Mouse (Mus musculus) adipocyte (in vitro differentiated cells): Measurements from ENCODE around the gene Plekhm3.
A peak's percentile ranks its signal among the peaks of the same experiment; 100 is the strongest.

Experiments
- DNase-seq: peaks from one replicate; pipeline ENCODE4 v3.0.0-alpha.2; 2016; ENCODE audit warnings: low spot score

Plekhm3 gene

DNA sequence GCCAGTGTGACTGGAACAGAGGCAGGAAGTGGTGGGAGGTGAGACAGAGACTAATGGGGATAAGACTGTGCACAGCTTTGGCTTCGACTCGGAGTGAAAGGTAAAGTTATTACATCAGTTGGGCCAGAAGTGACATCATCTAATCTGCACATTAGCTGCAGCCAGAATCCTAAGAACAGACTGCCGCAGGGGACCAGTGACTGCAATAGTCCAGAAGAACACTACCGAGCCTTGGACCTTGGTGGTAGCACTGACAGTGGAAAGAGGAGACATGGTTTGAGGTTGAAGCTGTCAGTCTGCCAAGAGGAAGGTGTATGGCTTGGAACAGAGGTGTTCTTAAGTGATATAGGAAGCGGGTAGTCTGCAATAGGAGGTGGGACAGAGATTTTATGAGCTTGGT lies 80.9 kb downstream of the Plekhm3 start:
- DNase-seq, result peak; percentile 81

GRCm38 (mm10) chr1:64875156-64875555 lies 81.5 kb downstream of the Plekhm3 start:
- no peak for DNase-seq

- DNase-seq, result no peak
Measured at GRCm38 (mm10) chr1:64871956-64872355, 84.7 kb downstream of the Plekhm3 start.

DNA sequence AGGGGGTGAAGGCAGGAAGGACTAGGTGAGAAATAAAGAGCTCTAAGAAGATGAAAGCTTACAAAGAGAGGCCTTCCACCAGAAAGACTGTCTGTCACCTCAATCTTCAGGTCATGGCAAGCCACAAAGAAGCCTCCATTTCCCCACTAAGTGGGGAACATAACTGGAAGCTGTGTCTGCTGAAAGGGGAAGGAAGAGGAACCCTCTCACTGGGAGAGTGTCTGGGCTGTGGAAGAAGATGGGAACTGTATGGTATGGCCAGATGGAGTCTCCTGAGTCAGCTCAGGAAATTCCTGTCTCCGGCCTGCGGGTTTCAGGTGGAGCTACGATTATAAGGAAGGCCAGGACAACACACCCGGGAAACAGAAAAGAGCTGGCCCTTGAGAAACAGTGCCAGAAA lies 88.9 kb downstream of the Plekhm3 start:
- no peak for DNase-seq

DNA sequence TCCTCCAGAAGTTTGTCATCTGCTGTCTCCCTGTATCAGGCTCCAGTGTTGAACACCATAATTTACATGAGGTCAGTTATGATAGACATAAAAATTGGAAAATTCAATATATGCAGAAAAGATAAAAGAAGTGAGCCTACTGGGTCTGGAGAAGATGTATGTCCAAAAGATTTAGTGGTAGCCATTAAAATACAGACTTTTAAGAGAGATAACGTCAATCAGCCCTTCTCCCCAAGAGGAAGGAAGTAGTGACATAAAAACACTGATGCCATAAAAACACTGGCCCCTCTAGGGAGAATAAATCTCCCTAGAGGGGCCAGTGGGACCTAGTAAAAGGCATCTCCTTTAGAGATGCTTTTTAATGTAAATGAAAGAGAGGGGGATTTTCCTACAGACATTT lies 90.5 kb downstream of the Plekhm3 start:
- DNase-seq, result no peak

DNA sequence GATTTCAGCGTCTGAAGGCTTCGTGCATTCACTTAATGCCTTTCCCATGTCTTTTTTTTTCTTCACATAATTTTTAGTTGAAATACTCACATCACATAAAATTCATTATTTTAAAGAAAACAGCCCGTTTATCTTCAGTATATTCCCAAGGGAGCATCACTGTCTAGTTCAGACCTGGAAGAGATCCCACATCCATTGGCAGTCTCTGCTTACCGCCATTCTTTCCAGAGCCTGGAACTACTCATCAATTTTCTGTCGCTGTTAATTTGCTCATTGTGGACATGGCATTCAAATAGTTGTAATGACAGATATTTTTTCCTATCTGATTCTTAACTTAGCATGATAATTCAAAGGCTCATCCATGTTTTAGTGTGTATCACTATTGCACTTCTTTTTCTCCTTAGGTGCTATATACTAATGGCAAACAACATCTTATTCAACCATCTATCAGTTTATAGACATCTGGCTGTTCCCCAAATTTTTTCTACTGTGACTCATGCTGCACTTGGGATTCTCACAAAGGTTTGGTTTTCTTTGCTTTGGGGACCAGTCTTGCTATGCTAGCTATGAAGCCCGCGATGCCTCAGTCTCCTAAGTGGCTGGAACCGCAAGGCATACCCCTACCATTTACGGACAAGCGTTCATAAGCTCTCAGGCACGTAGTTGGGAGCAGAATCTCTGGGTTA lies 96.2 kb downstream of the Plekhm3 start:
- peak; percentile 51 for DNase-seq

GRCm38 (mm10) chr1:64859826-64860225 lies 96.8 kb downstream of the Plekhm3 start:
- no peak for DNase-seq

DNA sequence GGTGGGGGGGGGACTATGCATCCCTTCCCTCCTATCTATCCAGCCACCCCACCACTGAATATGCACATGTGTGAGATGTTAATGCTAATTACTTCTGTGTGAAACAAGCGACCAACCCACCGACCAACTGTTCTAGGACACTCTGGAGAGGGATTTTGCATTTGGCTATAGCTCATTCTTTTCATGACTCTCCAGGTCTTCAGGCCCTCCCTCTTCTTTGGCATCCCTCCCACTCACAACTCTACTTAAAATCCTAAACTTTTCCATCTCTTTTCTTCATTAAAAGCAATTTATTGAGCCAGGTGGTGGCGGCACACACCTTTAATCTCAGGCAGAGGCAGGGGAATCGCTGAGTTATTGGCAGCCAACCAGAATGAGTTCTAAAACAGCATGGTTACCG lies 101.8 kb downstream of the Plekhm3 start:
- no peak for DNase-seq

GRCm38 (mm10) chr1:64853738-64854730 lies 102.6 kb downstream of the Plekhm3 start:
- DNase-seq, result no peak

DNA sequence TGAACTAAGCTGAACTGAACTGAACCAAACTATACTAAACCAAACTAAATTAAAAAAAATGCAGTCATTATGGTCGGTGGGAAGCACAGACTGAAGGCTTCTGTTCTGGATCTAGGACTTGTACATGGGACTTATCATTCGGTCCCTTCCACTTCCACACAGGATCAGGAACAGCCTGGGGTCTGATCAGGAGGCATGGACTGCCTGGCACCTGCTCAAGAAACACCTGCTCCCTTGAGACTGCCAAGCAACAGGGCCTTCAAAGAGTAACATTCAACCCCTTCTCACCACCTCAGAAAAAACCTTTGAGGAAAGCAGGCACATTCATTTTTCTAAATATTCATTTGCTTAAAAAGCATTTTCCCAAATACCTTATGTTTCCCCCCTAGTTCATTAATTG lies 103.4 kb downstream of the Plekhm3 start:
- no peak for DNase-seq

- DNase-seq, result no peak
Measured at GRCm38 (mm10) chr1:64852272-64852671, 104.4 kb downstream of the Plekhm3 start.

GRCm38 (mm10) chr1:64850345-64850744 lies 106.3 kb downstream of the Plekhm3 start:
- no peak for DNase-seq

DNA sequence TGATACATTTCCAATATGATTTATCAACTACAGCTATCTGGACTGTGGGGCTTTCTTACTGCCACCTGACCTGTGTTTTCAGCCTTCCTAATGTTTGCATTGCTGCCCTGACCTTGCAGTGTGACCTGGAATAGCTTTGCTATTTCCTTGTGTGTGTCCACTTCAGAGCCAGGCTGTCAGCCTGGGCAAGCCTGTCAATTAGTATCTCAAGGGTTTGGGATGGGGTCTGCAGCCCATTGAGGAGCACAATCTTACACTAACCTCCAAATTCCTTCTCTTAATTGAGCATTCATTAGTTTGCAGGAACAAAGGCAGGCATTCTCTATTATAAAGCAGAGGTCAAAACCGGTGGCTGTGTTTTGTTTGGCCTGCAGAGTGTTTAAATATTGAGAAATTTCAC lies 107.6 kb downstream of the Plekhm3 start:
- DNase-seq, result no peak

GRCm38 (mm10) chr1:64848081-64848480 lies 108.5 kb downstream of the Plekhm3 start:
- DNase-seq, result no peak

- no peak for DNase-seq
Measured at GRCm38 (mm10) chr1:64847565-64847964, 109.1 kb downstream of the Plekhm3 start.

DNA sequence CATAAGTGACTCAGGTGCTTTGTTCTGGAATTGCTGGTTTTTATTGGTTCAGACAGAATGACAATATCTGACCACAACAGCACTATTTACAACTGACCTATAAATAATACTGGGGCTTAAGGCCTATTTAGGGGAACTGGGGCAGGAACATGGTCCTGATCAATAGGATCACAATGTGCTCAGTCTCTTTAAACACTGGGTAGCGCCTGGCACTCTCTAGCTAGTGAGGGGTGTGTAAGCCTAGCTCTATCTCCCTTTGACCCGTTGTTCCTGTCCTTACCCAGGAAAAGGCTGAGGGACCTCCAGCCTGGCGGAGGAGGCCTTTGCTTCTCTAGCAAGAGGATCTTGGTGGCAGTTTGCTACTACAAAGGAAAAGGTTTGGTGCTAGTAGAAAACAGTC lies 111.6 kb downstream of the Plekhm3 start:
- no peak for DNase-seq

DNA sequence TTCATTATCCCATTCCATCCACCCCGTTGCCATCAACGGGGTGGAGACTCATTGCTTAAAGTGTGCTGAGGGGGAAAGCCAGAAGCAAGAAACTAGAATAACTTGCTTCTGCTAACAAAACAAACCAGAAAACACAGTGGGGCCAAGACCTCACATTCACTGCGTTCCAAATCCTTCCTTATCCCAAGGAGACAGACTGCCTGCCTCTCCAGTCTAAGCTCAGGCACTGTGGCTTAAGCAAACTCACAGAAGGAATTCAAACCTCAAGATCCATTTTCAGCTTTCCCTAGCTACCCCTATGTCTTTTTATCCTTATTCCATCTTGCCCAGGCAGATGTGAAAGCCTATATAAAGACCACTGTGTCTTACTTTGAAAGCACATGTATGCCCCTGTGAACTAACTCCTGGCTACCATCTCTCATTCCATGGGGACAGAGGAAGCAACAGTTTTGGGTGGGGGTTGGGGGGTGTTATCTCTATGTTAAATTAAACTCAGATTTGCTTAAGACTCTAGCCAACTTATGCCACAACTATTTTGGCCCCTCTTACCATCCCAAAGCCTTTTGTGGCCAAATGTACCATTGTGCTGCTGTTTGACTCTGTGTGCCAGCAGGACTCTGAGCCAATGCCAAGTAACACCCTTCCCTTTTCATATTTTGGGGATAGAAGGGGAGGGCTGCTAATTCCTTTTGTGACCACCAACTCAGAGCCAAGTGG lies 112.6 kb downstream of the Plekhm3 start:
- no peak for DNase-seq

- DNase-seq, result peak; percentile 32
Measured at GRCm38 (mm10) chr1:64840930-64841329, 115.7 kb downstream of the Plekhm3 start.

DNA sequence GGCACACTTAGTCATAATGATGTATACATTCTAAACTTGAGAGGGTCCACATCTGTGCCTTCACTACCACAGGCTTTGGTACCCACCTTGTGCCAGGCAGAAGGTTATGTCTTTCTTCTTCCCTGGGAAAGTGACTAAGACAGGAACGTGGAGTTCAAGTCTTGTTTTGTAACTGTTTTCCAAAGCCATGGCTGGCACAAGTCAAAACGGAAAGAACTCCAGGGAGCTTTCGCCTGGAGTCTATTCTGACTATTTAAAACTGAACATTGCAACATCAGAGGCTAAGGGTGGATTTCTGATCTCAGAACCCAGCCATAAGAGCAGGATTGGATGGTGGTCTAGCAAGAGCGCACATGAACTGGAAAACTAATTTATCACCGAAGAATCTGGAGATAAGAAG lies 120.0 kb downstream of the Plekhm3 start:
- peak; percentile 73 for DNase-seq

DNA sequence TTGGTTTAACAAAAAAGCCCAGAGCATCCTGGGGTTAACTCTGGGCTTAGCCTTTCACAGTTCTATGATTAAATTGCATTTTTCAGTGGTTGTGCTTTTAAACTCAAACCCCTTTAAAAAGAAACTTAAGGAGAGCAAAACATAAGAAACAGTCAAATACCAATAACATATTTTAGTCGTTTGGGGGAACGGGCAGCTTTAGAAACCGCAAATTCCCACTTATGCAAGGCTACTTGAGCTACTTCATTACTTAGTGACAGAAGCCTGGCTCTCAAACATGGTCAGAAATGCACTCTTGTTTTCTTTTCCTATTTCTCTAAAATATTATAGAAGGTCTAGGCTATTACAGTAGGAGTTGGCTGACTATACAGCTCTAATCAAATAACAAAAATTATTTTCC lies 120.5 kb downstream of the Plekhm3 start:
- DNase-seq, result peak; percentile 17

DNA sequence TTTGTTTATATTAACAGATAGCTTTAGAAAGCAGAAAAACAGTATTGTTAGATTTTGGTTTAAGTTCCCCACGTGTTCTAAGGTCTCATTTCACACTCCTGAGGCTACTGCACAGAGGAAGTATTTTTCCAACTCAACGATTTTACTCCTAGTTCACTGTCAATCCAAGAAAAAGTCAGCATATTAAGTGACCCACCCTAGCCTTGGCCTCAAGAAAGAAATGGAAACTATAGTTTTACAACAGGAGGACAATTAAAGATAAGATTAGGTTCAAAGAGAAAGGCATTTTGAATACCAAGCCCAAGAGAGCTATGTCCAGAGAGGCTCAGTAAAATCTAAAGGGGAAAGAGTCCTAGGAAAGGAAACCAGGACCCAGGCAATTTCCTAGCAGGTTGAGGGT lies 125.1 kb downstream of the Plekhm3 start:
- DNase-seq, result no peak

DNA sequence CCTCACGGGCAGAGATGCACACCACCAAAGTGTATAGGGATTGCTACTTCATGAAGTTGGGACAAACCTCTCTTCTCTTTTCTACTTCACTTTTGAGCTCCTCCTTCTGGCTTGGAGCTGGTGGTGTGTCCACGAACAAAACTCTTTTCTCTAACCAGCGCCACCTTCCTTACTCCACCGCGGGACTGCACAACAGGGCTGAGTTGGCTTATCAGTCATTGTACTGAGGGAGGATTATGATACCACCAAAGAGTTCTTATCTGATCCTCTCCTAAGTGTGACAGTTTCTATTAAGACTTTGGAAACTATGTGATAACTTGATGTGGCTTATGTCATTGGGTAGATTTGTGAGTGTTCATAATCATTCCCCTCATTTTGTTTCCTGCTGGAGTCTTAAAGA lies 129.2 kb downstream of the Plekhm3 start:
- no peak for DNase-seq
